Mouse (Mus musculus) cerebellum, postnatal 4 days (tissue): ENCODE results near the gene Man1a2.

Experiments used
- DNase-seq, 2 experiments: peaks; one replicate each; pipeline ENCODE4 v3.0.0; 2022; ENCODE audit warnings: low spot score in 2 of 2, mixed read lengths in 1 of 2

Man1a2 gene

DNA sequence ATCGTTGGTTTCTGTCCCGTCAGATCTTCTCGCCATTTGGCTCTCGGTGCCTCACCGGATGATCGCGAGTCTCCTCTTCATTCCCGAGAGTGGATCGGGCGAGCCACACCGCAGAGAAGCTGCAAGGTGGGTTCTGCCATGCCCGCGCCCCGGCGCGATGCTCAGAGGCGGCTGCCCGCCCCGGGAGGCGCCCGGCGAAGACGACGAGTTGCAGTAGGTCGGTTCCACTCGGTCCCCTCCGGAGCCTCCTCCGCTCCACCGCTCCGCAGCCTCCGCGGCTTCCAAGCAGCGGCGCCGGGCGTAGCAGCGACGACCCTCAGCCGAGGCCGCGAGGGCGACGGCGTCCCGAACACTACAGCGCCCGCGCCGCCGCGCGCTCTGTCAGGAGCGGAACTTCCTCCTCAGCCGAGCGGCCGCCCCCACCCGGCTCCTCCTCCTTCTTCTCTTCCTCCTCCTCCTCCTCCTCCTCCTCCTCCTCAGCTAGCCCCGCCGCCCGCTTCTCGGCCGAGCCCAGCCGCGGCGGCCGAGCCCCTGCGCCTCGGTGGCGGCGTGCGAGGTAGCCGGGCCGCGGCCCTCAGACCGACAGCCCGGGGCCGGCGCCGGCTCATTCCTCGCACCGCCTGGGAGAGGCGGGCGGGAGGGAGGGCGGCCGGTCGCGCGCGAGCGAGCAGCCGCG is at the start of gene Man1a2:
Gene Man1a2 (minus strand): TSS at position 417 of the 676 bp plus-strand sequence.
- peak; percentile 53 to 79 for DNase-seq

DNA sequence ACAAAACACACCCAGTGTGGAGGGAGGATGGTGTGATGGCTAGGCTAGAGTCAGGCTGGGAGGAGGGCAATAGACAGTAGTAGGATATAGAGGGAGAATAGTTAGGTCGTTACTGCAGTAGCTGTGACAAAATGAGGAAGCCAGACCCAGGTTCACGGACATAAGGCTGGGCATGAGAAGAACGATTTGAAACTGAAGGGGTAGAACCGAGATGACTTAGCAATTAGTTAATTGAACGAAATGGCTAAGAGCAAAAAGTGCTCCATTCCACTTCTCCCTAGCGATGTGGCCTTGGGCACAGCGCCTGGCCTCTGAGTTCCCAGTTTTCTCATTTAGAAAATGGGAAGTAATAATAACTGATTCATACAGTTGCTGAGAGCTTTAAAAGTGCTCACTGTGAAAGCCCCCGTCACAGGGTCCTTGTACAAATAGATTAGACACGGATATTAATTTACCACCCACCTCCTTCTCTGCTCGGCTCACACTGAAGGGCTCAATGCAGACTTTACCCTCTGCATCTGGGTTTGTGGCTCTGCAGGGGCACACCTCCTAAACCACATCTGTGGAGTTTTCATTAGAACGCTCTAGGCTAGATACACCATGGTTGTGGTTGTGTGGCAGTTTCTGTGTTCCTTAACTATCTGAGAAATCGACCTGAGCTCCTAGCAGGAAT is 49.3 kb upstream of the Man1a2 start:
- no peak for DNase-seq

DNA sequence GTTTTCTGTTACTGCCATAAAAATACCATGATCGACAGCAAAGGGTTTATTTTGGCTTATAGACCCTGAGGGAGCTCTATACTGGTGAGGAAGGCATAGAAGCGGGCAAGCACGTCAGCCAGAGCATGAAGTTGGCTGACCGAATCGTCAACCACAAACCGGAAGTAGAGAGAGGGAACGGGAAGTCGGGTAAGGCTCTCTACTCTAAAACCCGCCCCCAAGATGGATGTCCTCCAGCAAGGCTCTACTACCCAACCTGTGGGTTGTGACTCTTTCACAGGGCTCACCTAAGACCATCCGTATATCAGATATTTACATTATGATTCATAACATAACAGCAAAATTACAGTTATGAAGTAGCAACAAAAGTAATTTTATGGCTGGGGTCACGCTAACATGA is 46.6 kb upstream of the Man1a2 start:
- no peak for DNase-seq

DNA sequence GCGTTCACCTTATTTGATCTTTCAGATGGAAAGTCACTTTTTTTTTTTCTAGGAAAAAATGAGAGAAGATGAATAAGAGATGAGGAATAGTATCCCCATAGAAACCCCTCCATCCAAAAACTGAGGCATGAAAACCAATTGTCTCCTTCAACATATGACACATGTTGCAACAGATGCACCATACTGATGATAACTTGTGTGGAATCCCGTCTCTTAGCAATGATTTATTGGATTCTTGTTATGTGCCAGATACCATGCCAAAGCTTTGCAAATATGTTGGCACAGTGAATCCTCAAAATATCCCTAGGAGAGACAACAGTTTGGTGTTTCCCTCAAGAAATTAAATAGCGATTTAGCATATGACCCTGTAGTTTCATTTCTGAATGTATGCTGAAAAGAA is 46.0 kb upstream of the Man1a2 start:
- no peak for DNase-seq

DNA sequence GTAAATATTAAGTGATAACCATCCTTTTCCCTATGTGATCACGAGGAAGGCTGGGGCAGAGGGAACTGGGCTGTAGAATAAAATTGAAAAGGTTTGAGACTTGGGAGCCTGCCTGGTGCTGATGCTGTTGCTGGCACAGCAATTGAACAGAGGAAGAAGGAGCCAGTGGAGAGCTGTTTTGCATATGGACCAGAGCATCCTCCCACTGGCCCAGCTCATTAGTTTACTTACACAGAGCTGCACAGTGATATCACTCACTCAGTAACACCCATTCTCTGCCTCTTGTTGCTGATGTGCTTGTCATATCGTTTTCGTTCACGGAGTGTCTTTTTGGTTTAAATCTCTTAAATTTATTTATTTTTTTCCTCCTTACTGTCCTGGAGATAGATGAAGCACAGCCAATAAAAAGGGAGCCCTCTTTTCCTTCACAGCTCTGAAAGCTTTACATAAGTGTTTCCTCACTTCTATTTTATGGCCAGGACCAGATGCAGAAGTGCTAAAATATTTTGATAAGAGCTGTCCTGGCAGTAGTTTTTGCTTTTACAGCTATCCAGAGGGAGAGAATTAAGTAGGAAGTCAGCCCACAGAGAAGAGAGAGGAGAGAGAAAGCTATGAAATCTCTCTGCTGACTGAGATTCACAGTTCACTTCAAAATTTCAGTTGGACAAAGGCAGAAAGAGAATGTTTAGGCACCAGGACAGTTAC is 42.9 kb upstream of the Man1a2 start:
- DNase-seq = no peak

DNA sequence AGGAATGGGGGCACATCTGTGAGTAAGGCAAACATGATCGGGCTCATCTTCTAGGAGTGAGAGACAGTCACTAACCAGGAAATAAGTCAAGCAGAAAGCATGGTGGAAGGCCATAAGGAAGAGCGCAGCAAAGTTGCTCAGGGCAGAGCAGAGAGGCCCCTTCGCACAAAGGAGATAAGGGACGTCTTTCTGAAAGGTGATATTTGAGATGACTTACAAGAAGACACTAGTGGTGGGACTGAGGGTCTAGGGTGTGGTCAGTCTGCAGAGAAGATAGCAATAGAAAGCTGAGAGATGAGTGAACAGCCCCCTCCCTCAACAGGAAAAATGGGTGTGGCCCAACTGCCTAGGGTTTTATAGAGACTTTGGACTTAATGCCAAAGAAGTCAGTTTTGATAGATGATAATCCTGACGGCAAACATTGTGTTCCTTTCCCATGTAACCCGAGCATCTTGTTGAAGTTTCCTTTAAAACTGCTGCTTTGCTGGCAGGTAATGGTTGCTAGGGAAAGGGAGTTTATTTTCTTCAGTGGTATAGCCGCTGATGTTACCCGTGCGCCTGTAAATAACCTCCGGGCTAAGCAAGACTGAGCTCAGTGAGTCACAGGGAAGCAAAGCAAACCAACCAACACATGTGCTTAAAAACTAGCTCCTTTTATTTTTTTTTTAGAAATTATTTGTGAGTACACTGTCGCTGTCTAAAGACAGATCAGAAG is 40.8 kb upstream of the Man1a2 start:
- DNase-seq = no peak

DNA sequence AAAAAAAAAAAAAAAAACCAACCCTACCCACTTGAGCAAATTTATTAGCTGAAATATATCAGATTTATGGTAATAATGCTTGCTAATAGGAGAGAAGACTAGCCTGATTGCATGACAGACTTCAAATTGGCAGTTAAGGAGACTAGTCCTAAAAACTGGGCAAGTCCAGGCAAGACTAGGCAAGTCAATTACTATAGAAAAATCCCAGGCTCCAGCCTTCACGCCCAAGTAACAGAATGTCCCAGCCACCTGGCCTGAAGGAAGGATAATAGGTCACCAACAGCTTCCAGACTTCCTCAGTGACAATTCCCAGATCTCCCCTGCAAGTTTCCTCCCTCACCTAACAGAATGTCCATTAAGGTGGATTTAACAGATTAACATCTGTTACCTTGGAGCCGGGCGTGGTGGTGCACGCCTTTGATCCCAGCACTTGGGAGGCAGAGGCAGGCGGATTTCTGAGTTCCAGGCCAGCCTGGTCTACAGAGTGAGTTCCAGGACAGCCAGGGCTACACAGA is 35.5 kb upstream of the Man1a2 start:
- DNase-seq = no peak

DNA sequence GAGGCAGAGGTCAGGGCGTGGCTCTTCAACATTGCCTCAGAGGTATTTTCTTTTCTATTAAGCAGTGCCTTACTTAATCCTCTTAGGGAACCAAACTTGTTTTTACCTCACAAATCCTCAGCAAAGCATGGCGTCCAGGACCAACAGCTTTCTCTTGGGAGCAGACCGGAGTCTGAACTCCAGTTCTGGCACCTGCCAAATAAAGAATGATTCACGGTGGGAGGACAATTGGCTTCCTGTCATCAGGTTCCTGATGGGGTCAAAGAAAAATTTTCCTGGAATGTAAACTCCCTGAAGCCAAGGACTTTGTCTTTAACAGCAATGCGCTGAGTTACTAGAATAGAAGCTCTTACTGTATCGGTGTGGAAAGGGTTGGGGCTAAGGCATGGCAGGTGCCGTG is 30.9 kb upstream of the Man1a2 start:
- no peak for DNase-seq

DNA sequence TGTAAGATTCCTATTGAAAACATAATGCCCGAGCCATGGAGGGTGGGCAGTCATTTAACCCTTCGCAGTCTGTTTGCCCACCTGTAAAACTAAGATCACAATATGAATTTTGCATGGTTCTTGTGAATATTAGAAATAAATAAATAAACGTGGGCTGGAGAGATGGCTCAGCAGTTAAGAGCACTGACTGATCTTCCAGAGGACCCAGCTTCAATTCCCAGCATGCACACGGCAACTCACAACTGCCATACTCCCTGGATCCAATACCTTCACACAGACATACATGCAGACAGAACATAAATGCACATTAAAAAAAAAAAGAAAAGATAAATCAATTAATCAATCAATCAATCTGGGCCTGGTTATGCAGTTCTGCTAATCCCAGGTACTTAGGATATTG is 30.1 kb upstream of the Man1a2 start:
- no peak for DNase-seq

DNA sequence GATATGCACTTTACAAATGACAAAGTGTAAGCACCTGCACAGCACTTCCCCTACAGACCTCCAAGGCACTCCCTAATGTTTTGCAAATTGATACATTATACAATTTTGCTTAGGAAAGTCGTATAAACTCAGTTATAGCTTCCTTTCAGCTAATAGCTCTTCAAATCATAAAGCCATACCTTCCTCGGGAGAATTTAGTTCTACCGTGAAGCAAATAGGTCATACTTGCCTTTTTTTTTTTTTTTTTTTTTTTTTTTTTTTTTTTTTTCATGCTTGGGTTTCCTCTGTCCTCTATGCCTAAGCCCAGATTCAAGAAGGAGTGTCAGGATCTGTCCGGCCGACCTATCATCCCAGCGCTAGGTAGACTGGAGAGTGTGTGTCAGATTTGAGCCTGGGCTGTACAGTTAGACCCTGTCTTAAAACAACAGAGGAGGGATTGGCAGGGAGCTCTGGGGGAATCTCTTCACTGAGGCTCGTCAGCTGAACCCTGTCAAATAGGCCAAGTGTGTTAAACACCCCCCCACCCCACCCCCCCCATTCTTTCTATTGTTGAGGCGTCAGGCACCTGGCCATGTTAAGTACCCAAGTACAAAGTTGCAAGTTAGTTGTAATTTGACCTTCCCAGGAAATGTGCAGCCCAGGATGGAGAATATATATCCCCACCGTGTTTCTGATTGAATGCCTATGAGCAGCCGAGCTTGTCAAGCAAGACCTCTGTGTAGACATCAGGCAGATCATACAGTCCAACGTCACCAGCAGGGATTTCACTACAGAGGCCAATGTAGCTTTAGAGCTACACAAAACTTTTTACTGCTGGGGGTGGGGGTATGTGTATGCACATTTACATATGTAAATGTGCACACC is 28.1 kb upstream of the Man1a2 start:
- no peak for DNase-seq

DNA sequence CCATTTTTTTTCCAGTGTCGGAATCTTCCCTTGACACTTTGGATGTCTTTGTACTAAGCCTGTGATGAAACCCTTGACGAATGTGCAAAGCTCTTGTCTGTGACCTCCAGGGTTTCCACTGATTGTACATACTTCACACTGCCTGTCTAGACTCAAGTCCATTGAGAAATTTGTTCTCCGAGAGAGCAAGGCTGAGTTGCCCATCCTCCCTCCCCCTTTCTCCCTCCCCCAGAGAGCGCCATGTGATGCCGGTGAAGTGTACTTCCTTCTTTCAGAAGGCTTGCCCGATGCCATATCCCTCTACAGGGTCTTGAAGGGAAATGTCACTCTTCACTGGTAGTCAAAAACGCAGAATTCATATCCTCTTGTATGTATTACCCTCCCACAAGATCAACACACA is 26.8 kb upstream of the Man1a2 start:
- no peak for DNase-seq

DNA sequence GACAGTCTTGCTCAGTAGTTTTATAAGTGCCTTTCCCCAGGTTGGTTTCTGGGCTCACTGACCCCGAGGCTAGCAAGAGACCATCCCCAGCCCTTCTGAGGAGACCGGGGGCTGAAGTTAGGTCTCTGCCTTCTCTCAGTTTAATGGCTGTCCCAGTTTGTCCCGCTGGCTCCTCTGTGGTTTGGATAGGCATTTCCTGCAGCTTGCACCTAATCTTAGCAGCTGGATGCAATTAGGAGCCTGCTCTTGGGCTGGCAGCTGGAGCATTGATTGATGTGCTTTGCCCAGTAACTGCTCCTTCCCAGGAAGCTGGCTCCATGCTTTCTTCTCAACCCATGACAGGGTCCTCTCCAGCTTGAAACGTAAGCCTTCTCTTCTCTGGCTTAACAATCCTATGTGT is 26.2 kb upstream of the Man1a2 start:
- DNase-seq = no peak

DNA sequence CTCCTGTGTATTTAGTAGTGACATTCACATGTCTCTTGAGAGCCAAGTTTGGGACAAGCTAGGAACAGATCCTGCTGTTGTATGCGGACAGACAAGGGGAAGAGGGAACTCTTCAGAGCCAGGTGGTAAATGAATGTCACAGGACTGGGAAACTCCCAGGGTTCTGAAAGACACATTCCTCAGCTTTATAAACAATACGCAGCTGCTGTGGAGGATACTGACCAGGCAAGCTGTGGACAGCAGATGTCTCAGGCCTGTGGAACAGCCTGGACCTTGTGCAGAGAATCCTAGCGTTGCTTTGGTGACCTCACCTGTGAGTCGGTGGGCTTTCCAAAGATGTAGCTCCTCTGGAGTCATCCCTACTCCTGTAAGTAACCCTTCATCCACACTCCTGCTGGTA is 21.8 kb upstream of the Man1a2 start:
- DNase-seq = no peak

DNA sequence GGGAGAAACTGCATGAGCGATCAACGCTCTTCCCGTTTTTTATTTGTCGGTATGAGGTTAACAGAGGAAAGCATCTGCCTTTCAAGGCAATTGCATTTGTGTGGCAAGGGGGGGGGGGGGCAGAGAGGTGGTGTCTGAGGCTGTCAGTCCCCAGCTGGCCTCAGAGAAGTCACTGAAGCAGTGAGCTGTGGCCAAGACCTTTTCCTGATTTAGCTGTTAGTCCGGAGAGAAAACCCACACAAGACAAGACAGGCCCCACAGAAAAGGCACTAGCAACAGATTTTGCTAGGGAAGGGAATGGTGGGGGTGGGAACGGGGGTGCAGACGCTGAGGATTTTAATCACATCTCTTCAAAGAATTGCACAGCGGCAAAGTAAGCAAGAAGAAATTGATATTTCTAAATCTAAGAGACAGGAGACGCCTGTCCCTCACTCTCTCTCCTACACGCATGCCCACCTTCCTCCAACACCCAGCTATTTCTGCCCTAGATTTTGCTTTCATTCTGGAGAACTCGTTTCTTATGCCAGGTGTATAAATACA is 19.9 kb upstream of the Man1a2 start:
- no peak for DNase-seq

DNA sequence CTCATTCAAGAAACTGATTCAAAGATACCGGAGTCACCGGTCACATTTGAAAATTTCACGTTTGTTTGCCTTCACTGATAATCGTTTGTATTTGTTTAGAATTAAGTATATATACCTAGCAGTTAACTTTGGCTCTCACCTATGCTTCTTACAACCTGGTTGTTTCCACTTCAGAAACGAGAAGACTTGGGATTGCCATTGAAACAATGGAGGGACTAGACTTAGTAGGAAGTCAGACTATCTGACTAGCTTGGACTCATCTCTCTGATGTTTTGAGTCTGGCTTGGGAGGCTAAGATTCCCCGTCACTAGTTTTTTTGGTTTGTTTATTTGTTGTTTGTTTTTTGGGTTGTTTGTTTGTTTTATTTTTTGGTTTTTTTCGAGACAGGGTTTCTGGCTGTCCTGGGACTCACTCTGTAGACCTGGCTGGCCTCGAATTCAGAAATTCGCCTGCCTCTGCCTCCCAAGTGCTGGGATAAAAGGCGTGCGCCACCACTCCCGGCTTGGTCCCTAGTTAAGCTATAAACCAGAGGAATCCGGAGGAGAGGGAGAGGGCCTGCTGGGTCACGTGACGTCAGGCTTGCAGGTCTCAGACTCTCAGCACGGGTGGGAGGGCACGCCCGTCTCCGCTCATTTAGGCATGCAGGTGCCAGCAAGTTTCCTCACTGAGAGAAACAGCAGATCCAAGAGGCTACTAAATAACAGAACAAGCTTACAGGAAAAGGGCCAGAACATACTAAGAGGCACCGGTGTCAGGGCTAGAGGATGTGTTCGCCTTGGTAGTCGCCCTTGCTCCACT is 18.7 kb upstream of the Man1a2 start:
- DNase-seq = no peak

DNA sequence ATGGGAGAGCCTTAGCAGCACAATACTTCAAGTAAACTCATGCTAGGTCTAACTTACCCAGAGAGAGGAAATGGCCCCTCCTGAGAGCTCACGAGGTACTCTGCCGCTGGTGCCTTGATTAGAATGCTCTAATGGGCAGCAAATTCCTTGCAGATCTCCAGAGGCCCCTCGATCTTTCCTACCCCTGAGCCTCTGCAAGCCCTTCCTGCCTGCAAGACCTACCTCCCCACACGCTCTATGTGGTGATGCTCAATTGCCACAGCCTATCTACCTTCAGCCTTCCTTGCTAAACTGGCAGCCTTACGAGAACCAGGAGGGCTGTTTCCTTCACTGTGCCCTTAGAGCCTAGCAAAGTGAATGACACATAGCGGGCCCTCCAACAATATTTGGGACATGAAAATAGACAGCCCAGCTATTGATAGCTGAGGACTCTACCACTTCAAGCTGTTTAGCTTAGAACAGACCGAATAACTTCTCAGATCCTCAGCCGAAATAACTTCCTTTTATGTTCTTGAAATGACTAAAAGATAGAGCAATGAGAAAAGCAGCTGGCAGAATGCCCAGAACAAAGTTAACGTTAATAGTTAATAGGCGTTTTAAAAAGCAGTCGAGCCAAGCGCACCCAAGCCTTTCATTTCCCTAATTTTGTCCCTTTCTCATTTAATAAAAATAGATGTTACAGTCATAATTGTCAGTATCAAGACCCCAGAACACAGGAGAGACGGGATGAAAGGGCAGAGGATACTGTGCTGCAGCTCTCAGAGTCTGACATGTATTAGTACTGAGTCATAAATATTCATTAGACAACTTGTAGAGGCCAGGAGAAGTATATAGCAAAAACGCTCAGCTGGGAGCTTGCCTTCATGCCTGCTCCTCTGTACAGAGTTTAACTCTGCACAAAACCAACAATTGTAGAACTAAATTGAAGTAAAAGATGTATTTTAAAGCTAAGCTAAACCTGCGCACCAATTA is 17.9 kb upstream of the Man1a2 start:
- no peak for DNase-seq

DNA sequence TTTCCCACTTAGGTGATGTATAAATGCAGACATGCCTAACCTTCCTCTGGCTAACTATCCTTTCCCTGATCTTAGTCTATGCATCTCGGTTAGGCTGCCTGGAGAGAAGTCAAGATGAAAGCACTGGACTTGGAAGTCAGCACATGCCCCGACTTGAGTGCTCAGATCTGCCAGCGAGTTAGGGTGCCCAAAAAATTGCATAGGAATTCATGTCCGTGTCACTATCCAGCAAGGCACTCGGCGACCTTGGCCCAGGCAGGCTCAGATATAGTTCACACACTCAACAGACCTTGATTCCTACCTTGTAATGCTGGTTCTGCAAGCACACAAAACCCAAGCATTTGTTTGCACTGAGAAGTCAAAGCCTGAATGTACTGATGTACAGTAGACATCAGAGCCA is 3.4 kb upstream of the Man1a2 start:
- DNase-seq = no peak

DNA sequence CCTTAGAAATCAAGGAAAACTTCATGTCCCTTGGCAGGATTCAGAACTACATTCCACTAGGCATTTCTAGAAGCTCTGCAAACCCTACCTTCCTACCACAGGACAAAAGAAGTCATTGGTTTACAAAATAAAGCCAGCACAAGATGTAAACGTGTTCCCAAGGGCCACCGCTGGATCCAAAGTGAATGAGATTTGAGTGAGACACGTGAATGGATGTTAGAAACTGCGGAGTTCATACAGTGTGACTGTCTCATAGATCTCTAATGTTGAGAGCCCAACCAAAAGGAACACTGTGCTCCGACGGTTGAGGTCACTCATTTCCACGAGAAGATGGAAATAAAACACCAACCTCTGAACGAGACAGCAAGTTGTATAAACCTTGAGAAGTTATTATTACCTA is 1.5 kb upstream of the Man1a2 start:
- no peak for DNase-seq
